Mouse (Mus musculus) thymus, postnatal 0 days (tissue): ENCODE data around the gene Rsph3a. TPM values are rescaled to one million over a fixed set of nuclear protein-coding genes. Genes with fewer than 3 reads are reported as not detected.
"Not testable (repeated sequence)": the region's sequence is repeated elsewhere in the genome, so short reads cannot be mapped to it uniquely, and the experiment has no call there.

Source experiments
- DNase-seq: peaks from one replicate; pipeline ENCODE4 v3.0.0-alpha.2; 2015; ENCODE audit warnings: low spot score
- polyA plus RNA-seq: library from polyadenylated mRNA; unstranded; fragments of >200 nt; fragmentation: Nextera tagmentation; extraction: Ambion mirVana; gene quantifications from 2 replicates; pipeline ENCODE4 v1.2.1, GENCODE M21; 2015

The Rsph3a gene
- polyA plus RNA-seq, 1 experiment from 2014 or later = 26.9 TPM

DNA sequence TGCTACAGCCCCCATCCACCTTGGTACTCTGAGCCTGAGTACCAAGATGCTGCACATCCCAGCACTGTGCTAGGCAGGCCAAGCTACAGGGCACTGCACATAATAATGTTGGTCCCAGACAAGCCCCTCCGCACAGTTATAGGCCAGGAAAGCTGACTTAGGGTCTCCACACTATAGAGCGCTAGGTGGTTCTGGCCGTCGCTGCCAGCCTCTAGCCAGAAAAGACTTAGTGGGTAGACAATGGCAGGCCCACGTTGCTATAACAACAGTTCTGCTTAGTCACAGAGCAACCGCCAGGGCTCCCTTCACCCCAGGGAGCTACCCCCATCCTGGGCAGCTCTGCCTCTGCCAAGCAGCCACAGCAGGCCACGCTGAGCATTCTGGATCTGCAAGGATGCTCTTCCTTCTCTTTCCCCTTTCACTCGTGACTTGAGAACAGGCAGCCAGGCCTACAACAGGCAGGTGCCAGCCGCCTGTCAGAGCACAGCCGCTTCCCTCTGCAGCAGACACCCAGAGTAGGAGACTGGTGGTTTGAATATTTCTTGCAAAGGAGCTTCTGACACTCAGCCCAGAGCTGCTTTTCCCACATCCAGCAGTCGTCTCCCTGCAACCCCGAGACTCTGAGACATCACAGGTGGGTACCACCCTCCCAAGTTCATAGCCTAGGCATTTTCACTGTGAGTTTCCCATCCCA, 82.2 kb downstream of the Rsph3a start:
- not testable (repeated sequence) for DNase-seq

Other genes with a start within 250 kb of the Rsph3a start
- 3.6 and 4.0 TPM in 2 replicates for gene Fndc1, start 118.3 kb upstream of the Rsph3a start, polyA plus RNA-seq
- 4.1 and 4.3 TPM in 2 replicates for gene Tagap, start 19.6 kb upstream of the Rsph3a start, polyA plus RNA-seq
- gene Gm49673, start 202.2 kb downstream of the Rsph3a start, polyA plus RNA-seq = 0.52 and 1.1 TPM in 2 replicates
- gene Rnaset2a, start 202.5 kb downstream of the Rsph3a start, polyA plus RNA-seq = 65.4 and 67.5 TPM in 2 replicates
- gene Fgfr1op, start 219.9 kb downstream of the Rsph3a start, polyA plus RNA-seq = 43.1 and 47.5 TPM in 2 replicates